Mouse (Mus musculus) mature B cell (primary cell): ENCODE measurements around the gene Exoc1.

Experiments used
- in situ Hi-C: fragments of 300-500 bp; cut with MboI; formaldehyde crosslinking; loops from 2 replicates; pipeline ENCODE4 v1.14.3; 2019

The Exoc1 gene

GRCm38 (mm10) chr5:76529040-76529703, at the start of gene Exoc1:
TSS of gene Exoc1 (plus strand) at chr5:76529311.
- in situ Hi-C loops, result loop anchor here (25.0 kb wide), 1 partner anchor 217 kb away; the partner anchor contains the start of gene Clock

DNA sequence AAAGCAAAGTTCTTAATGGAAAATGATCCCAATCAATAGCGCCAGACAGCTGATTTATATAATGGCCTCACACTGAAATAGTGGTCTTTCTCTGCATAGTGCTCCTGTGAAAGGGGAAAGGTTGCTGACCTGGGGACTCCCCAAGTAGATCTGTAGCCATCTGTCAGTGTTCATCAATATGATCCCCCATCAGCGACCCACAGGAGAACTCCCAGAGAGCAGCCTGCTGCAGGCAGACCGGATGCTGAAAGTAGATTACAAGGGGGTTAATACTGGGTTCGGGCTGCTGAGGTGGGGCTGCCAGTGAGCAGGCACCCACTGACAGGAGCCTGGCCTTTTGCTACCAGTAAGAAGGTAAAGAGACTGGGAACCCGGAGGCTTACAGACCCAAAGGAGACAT, 45.3 kb upstream of the Exoc1 start, which contains the start of gene Gm7271:
TSS of gene Gm7271 (plus strand) at position 230 of the 400 bp plus-strand sequence.
- in situ Hi-C loops, result no loop called here

- in situ Hi-C loops, result no loop called here
These were observed 34.0 kb upstream of the Exoc1 start for GRCm38 (mm10) chr5:76495126-76495525.

DNA sequence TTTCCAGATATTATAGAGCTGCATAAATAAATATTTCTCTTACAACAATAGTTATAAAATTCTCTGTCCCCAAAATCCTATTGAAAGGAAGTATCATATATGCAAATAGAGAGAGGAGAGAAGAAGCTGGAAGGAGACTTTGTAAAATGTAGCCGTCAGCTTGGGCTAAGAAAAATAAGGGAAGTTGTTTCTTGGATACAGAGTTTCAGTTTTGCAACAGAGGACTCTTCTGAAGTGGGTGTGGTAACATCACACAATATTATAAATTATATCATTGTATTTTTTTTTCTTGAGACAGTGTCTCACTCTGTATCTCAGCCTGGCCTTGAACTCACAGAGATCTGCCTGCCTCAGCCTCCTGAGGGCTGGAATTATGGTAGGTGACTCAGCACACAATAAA, 6.7 kb upstream of the Exoc1 start:
- in situ Hi-C loops, result no loop called here

DNA sequence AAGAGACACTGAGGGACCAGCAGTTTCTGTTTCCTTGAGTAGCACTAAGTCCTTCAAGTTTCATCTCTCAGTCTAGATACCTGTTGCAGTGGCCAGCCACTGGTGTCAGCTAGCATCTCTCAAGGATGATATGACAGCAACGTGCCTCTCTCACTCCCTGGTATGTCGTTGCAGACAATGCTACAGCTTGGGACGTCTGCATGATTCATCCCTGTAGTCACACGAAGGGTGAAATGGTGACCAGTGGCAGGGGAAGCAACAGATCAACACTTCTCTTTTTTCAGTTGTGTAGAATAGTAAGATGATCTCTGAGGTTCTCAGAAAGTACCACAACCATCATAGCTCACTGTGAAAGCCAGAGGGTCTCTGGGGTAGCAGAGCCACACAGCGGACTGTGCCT, 4.5 kb upstream of the Exoc1 start:
- in situ Hi-C loops, result loop anchor here (25.0 kb wide), 1 partner anchor 212 kb away; the partner anchor contains the start of gene Clock

DNA sequence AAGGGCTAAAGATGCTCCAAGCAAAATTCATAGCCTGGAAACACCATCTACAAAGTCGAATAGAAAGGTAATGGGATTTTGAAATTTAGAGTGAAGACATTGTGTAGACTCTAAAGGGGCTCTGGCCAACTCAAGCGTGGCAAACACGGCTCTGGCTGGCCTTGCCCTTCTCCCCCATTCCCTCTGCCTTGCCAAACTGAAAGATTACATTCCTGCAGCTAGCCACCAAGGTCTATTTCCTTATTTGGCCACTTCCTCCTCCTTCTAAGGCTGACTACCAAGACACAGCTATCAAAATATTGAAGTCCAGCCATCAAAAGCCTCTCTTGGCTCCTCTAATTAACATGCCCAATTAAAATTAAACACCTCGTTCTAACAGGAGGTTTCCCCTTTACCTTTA, 4.0 kb upstream of the Exoc1 start:
- in situ Hi-C loops, result loop anchor here (25.0 kb wide), 1 partner anchor 213 kb away; the partner anchor contains the start of gene Clock

GRCm38 (mm10) chr5:76525829-76526228, 3.3 kb upstream of the Exoc1 start:
- in situ Hi-C loops, result loop anchor here (25.0 kb wide), 1 partner anchor 214 kb away; the partner anchor contains the start of gene Clock

DNA sequence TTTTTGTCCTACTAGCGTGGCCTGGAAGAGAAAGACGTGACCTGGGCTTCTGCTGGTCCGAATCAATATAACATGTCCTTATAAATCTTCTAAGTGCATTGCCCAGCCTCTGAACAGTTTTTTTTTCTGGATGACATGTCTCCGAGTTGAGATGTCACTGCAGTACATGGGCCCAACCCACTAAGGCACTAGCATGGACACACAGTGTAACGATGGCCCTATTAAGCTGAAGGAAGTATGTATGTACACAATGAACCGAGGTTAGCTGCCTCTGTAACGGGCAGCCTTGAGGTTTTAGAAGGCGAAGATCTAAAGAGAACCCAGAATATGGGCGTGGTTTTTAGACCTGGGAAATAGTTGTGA, 574 bp downstream of the Exoc1 start:
- in situ Hi-C loops, result loop anchor here (25.0 kb wide), 1 partner anchor 217 kb away; the partner anchor contains the start of gene Clock

GRCm38 (mm10) chr5:76533186-76533585, 4.1 kb downstream of the Exoc1 start:
- in situ Hi-C loops, result loop anchor here (25.0 kb wide), 1 partner anchor 221 kb away; the partner anchor contains the start of gene Clock

- in situ Hi-C loops, result loop anchor here (25.0 kb wide), 1 partner anchor 224 kb away; the partner anchor contains the start of gene Clock
These were observed 7.1 kb downstream of the Exoc1 start for GRCm38 (mm10) chr5:76536231-76536630.

DNA sequence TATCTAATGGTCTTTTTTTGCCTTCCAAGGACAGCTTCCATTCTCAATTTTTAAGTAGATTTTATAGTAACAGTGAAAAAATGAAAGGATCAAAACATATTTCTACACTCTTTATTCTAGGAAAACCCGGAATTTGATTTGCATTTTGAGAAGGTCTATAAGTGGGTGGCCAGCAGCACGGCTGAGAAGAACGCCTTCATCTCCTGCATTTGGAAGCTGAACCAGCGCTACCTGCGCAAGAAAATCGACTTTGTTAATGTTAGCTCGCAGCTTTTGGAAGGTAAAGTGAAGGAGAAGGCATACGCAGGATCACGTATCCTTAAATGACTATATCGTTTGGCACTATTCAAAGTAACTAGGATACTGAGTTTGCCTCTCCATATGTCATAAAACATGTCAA, 8.5 kb downstream of the Exoc1 start:
- in situ Hi-C loops, result loop anchor here (25.0 kb wide), 1 partner anchor 225 kb away; the partner anchor contains the start of gene Clock

DNA sequence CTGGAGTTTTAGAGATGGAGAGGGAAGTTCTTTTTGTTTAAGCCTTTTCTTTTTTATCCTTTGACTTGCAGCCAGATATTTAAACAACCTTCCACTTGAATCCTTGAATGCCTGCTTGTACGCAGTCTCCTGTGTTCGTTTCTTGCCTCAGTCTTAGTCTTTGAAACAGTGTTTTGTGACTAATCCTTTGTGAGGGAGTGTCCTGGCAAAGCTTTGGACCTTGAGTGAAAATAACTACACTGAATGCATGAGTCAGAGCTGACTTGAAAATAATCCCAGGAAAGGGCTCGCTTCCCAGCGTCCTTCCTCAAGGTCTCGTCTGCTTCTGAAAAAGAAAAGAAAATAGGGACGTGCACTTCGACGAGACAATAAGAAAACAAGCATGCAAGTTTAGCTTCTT, 11.1 kb downstream of the Exoc1 start:
- in situ Hi-C loops, result loop anchor here (25.0 kb wide), 1 partner anchor 228 kb away; the partner anchor contains the start of gene Clock

DNA sequence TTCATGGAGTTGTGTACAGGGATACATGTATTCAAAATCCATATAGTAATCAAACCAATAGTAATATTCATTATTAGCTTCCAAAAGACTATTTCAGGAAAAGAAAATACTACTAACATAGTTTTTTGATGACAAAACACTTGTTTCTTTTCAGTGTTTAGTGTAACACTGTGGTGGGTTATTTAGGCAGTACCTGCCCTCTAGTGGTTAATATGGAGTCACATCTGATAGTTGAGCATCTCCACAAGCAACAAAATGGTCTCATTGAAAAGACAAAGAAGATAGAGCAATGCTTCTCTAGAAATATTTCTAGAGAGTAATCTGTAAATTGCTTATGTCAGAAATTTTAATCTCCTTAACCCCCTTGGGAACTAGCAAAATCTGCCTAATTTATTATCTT, 11.7 kb downstream of the Exoc1 start:
- in situ Hi-C loops, result loop anchor here (25.0 kb wide), 1 partner anchor 229 kb away; the partner anchor contains the start of gene Clock

GRCm38 (mm10) chr5:76543200-76543599, 14.1 kb downstream of the Exoc1 start:
- in situ Hi-C loops, result loop anchor here (25.0 kb wide), 1 partner anchor 231 kb away; the partner anchor contains the start of gene Clock

GRCm38 (mm10) chr5:76550426-76550825, 21.3 kb downstream of the Exoc1 start:
- in situ Hi-C loops, result no loop called here

DNA sequence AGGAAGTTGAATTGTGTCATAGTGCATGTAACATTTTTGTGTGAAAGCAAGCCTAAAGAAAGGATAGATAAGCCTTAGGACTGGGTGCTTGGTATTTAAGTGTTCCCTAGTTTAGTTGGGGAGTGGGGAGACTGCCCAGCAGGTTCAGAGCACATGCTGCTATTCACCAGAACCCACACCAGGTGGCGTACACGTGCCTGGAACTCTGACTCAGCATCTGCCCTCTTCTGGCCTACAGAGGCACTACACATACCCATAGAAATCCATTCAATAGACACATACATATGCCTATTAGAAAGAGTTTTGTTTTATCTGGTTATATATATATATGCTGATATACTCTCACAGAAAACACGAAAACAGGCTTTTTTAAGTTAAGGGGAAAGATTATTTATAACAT, 36.2 kb downstream of the Exoc1 start:
- in situ Hi-C loops, result no loop called here

DNA sequence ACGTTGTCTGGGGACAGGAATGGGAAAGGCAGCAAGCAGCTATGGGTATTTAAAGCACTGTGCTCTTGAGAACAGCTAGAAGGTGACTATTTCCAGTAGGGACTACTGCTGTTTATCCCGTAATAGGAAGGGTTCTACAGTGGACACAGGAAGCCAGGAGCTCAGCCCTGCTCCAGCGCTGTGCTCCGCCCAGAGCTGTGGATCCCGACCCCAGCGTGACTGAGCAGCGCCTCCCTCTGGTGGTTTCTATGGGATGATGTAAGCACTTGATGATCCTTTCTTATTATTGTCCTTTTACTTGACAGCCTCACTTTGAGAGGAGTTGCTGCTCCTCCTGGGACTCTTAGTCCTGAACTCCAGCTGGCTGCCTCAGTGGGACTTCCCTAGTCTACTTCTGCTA, 45.1 kb downstream of the Exoc1 start:
- in situ Hi-C loops, result no loop called here

- in situ Hi-C loops, result loop anchor here (25.0 kb wide), 1 partner anchor 735 kb away; the partner anchor contains the start of genes Noa1 and Polr2b
These were observed 47.9 kb downstream of the Exoc1 start for GRCm38 (mm10) chr5:76577026-76577425.

- in situ Hi-C loops, result loop anchor here (25.0 kb wide), 1 partner anchor 727 kb away; the partner anchor contains the start of genes Noa1 and Polr2b
These were observed 56.3 kb downstream of the Exoc1 start for GRCm38 (mm10) chr5:76585378-76585777.

DNA sequence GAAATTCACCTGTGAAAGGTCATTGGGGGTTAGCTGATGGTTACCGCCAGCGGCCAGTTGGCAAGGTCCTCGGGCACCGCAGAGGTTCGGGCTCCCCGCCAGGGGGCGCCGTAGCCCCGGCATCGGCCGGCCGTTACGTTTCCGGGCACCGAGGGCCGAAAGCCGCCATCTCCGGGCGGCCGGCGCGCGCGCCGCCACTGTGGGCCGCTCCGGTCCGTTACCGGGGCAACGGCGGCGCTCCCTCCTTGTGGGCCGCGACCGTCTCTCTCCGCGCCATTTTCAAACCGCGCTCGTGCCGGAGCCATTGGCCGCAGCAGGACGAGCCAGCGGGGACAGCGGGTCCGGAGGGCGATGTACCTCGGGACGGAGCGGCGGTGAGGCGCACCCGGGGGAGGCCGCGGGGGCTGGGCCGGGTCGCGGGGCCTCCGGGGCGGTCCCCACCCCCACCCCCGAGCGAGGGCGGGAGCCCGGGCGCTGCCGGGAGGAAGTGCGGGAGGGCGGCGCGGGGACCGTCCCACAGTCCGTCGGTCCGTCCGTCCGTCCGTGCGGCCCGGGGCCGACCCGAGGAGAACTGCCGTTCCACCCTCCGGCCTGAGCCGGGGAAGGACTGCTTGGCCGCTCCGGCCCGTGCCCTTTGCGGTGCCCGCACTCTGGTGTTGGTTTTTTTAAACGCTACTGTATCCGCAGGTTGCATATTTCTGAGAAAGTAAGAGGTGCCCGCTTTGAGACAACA, 59.6 kb downstream of the Exoc1 start, which contains the start of gene Cep135:
TSS of gene Cep135 (plus strand) at position 148 of the 733 bp plus-strand sequence.
- in situ Hi-C loops, result loop anchor here (25.0 kb wide), 1 partner anchor 724 kb away; the partner anchor contains the start of genes Noa1 and Polr2b

DNA sequence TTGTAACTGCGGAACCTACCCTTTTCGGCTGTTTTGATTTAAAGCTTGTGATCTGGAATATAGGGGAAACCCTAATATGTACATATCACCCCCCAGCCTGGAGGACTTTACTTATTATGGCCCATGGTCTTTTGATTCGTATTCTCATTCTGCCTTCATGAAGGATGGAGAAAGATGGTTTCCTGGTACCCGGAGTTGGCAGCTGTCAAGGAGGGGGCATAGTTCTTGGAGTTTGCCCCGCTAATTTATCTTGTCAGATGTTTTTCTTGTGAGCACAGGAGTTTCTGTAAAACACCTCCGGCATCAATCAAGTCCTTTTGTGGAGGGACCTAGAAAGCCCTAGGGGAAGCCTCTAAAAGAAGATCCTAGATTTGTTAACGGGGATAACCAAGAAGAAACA, 60.2 kb downstream of the Exoc1 start:
- in situ Hi-C loops, result loop anchor here (25.0 kb wide), 1 partner anchor 723 kb away; the partner anchor contains the start of genes Noa1 and Polr2b

DNA sequence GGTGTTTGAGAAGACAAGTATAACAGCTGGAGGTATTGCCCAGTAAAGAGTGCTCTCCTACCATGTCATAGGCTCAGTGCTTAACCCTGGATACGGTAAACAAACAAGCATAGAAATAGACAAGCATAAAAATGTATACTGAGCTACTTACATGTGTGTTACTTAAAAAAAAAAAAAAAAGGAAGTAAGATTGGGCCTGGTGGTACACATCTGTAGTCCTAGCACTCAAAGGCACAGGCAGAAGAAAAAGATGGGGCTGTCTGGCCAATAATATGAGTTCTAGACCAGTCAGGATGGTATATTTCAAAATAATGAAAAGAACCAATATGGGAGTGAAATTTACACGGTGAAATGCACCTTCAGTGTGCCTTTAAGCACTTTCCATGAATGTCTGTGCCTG, 60.9 kb downstream of the Exoc1 start:
- in situ Hi-C loops, result loop anchor here (25.0 kb wide), 1 partner anchor 722 kb away; the partner anchor contains the start of genes Noa1 and Polr2b
